In genomic region chr12:105753813-105754212, GRCm38 (mm10) we compare ENCODE assay signal across 23 mouse cellular contexts. TPM values are rescaled to one million over a fixed set of nuclear protein-coding genes. Genes with fewer than 3 reads are reported as not detected.
DNase-seq lines count a peak whose midpoint lies in the region; ATAC-seq and TF ChIP-seq lines count a peak whose summit lies in the region.
"Had no signal": no experiment of that assay in that cellular context is flagged by ENCODE, and none has a peak within 500 bp of the region (broad histone marks: within the 10 kb centered on the region; RNA-seq: fewer than 3 reads in every experiment).

No protein-coding gene starts in this region.

- ATAC-seq in intestine, embryonic 15.5 days: peak; percentile 73
- peak; percentile 59; the same call in 1 of the 2 replicates for ATAC-seq in kidney, embryonic 16.5 days (ENCODE audit: low FRiP score, low TSS enrichment)
- ATAC-seq in stomach, embryonic 14.5 days (ENCODE audit: insufficient number of reproducible peaks, insufficient read depth, low FRiP score, low read depth): peak; percentile 42; the same call in 1 of the 2 replicates
- ATAC-seq in lung, postnatal 0 days: no peak
- ATAC-seq: activated CD4-positive, CD25-positive, alpha-beta regulatory T cell, adult 4 months; CD4-positive, CD25-positive, alpha-beta regulatory T cell, adult 4 months; midbrain, embryonic 16.5 days; Patski had no signal

- TF ChIP-seq EP300 in heart, adult 2 months (IDR thresholded peaks at IDR 0.05; ENCODE audit: insufficient read depth, low read depth, low read length): no peak
- no peak for TF ChIP-seq EP300 in lung, postnatal 0 days (IDR thresholded peaks at IDR 0.05)

- no peak overlapping the region for H3K4me2 ChIP-seq in intestine, embryonic 15.5 days (replicated peaks)
- no peak overlapping the region for H3K4me2 ChIP-seq in kidney, embryonic 16.5 days (replicated peaks; ENCODE audit: low read depth, low read length)
- no peak overlapping the region for H3K4me2 ChIP-seq in stomach, embryonic 14.5 days (replicated peaks; ENCODE audit: low read depth, low read length)
- H3K4me2 ChIP-seq in lung, postnatal 0 days (replicated peaks; ENCODE audit: low read depth, low read length): no peak overlapping the region
- H3K4me2 ChIP-seq: hindbrain, embryonic 14.5 days had no signal

- H3K27me3 ChIP-seq in heart, adult 2 months (ENCODE audit: control insufficient read depth, insufficient read depth, low read length): no peaks in the 10 kb centered on the region
- H3K27me3 ChIP-seq in intestine, embryonic 15.5 days (replicated peaks): no peaks in the 10 kb centered on the region
- H3K27me3 ChIP-seq in kidney, embryonic 16.5 days (ENCODE audit: insufficient read depth, low read length): no peaks in the 10 kb centered on the region
- H3K27me3 ChIP-seq in stomach, embryonic 14.5 days (ENCODE audit: control insufficient read depth, insufficient read depth, low read length): no peaks in the 10 kb centered on the region
- no peaks in the 10 kb centered on the region for H3K27me3 ChIP-seq in lung, postnatal 0 days (replicated peaks; ENCODE audit: insufficient read depth, low read length)
- H3K27me3 ChIP-seq: Patski had no signal

- no peak overlapping the region for H3K4me3 ChIP-seq in heart, adult 2 months
- no peak overlapping the region for H3K4me3 ChIP-seq in intestine, embryonic 15.5 days (replicated peaks)
- H3K4me3 ChIP-seq in kidney, embryonic 16.5 days (ENCODE audit: low read length): no peak overlapping the region
- no peak overlapping the region for H3K4me3 ChIP-seq in stomach, embryonic 14.5 days (ENCODE audit: low read depth, low read length)
- no peak overlapping the region for H3K4me3 ChIP-seq in lung, postnatal 0 days (ENCODE audit: low read depth, low read length)
- H3K4me3 ChIP-seq: limb, embryonic 10.5 days had no signal

- no peak for TF ChIP-seq CTCF in heart, adult 2 months (IDR thresholded peaks at IDR 0.05)
- TF ChIP-seq CTCF in lung, postnatal 0 days (IDR thresholded peaks at IDR 0.05): no peak

- intact Hi-C loops in heart, adult 2 months (cut with DNase I): no loop called here

- no peaks in the 10 kb centered on the region for H3K79me2 ChIP-seq in heart, adult 2 months (replicated peaks; ENCODE audit: control insufficient read depth, insufficient read depth, low read length)

- 90% methylated on average over 10 of the region's 10 CpGs for WGBS in heart, adult 2 months
- WGBS in intestine, embryonic 15.5 days: 58% methylated on average over 10 of the region's 10 CpGs
- WGBS in kidney, embryonic 16.5 days: 46% methylated on average over 10 of the region's 10 CpGs
- 60% methylated on average over 10 of the region's 10 CpGs for WGBS in stomach, embryonic 14.5 days
- 64% methylated on average over 10 of the region's 10 CpGs for WGBS in lung, postnatal 0 days

- no peak for TF ChIP-seq POLR2A in heart, adult 2 months (IDR thresholded peaks at IDR 0.05; ENCODE audit: insufficient read depth, low read depth, low read length)

- no peaks in the 10 kb centered on the region for H3K36me3 ChIP-seq in heart, adult 2 months (ENCODE audit: control insufficient read depth, insufficient read depth, low read length)
- no peaks in the 10 kb centered on the region for H3K36me3 ChIP-seq in intestine, embryonic 15.5 days
- no peaks in the 10 kb centered on the region for H3K36me3 ChIP-seq in kidney, embryonic 16.5 days (ENCODE audit: insufficient read depth, low read length)
- no peaks in the 10 kb centered on the region for H3K36me3 ChIP-seq in stomach, embryonic 14.5 days (ENCODE audit: control insufficient read depth, insufficient read depth, low read length)
- no peaks in the 10 kb centered on the region for H3K36me3 ChIP-seq in lung, postnatal 0 days (ENCODE audit: insufficient read depth, low read length)
- H3K36me3 ChIP-seq: limb, embryonic 10.5 days had no signal

- H3K9ac ChIP-seq in heart, adult 2 months (ENCODE audit: low read depth, low read length): no peak overlapping the region
- H3K9ac ChIP-seq in intestine, embryonic 15.5 days: no peak overlapping the region
- H3K9ac ChIP-seq in kidney, embryonic 16.5 days (replicated peaks; ENCODE audit: low read length): no peak overlapping the region
- no peak overlapping the region for H3K9ac ChIP-seq in stomach, embryonic 14.5 days (replicated peaks; ENCODE audit: low read depth, low read length)
- H3K9ac ChIP-seq in lung, postnatal 0 days (replicated peaks; ENCODE audit: low read depth): no peak overlapping the region
- H3K9ac ChIP-seq: hindbrain, embryonic 14.5 days; liver, embryonic 14.5 days had no signal

- peak; percentile 62 for DNase-seq in heart, adult 11 months
- no peak for DNase-seq in heart, adult 2 months
- DNase-seq in thymus, postnatal 10 days (ENCODE audit: low spot score in 2 of 2): no peak
- no peak for DNase-seq in lung, postnatal 0 days (ENCODE audit: low spot score)
- no peak for DNase-seq in thymus, postnatal 36 days
- DNase-seq: adrenal gland, postnatal 14 days; cerebellum, adult 11 months; cerebellum, postnatal 10 days; embryo, embryonic 11 days; heart, adult 18-20 months; heart, postnatal 36 days; right cerebral cortex, postnatal 14 days had no signal

- no peak overlapping the region for H3K27ac ChIP-seq in heart, adult 2 months
- peak overlapping the region; percentile 52; the same call in 1 of the 2 replicates for H3K27ac ChIP-seq in intestine, embryonic 15.5 days
- H3K27ac ChIP-seq in kidney, embryonic 16.5 days (ENCODE audit: low read length): no peak overlapping the region
- no peak overlapping the region for H3K27ac ChIP-seq in stomach, embryonic 14.5 days (ENCODE audit: low read length)
- no peak overlapping the region for H3K27ac ChIP-seq in lung, postnatal 0 days (ENCODE audit: low read length)
- H3K27ac ChIP-seq: hindbrain, embryonic 14.5 days; limb, embryonic 10.5 days; liver, embryonic 14.5 days had no signal

- H3K9me3 ChIP-seq in intestine, embryonic 15.5 days: no peaks in the 10 kb centered on the region
- no peaks in the 10 kb centered on the region for H3K9me3 ChIP-seq in kidney, embryonic 16.5 days (ENCODE audit: low read length)
- H3K9me3 ChIP-seq in stomach, embryonic 14.5 days (ENCODE audit: control insufficient read depth, low read depth, low read length): no peaks in the 10 kb centered on the region
- H3K9me3 ChIP-seq in lung, postnatal 0 days (ENCODE audit: low read length): no peaks in the 10 kb centered on the region
- H3K9me3 ChIP-seq: limb, embryonic 10.5 days had no signal

- H3K4me1 ChIP-seq in heart, adult 2 months (ENCODE audit: control insufficient read depth, insufficient read depth, low read length): no peaks in the 10 kb centered on the region
- peaks cover 3% of the 10 kb centered on the region; the same call in 1 of the 2 replicates for H3K4me1 ChIP-seq in intestine, embryonic 15.5 days (replicated peaks)
- peaks cover 6% of the 10 kb centered on the region; the same call in 1 of the 2 replicates for H3K4me1 ChIP-seq in kidney, embryonic 16.5 days (ENCODE audit: insufficient read depth, low read length)
- no peaks in the 10 kb centered on the region for H3K4me1 ChIP-seq in stomach, embryonic 14.5 days (ENCODE audit: control insufficient read depth, insufficient read depth, low read length)
- no peaks in the 10 kb centered on the region for H3K4me1 ChIP-seq in lung, postnatal 0 days (ENCODE audit: insufficient read depth, low read depth, low read length)
- H3K4me1 ChIP-seq: megakaryocyte, embryonic 14.5 days had no signal

RNA-seq across cellular contexts. Expression of gene Papola, which starts 30.7 kb away (rescaled TPM):
- 100 to 1,000 TPM; 124 to 127 TPM for total RNA-seq in heart, adult 2 months (2021)
- polyA plus RNA-seq in heart, adult 2 months (2012; rRNA removed): 35.3 and 81.5 TPM in 2 replicates
- polyA plus RNA-seq in intestine, embryonic 15.5 days (2015; fragmentation: Nextera tagmentation; extraction: Ambion mirVana): 189 and 225 TPM in 2 replicates
- 191 and 197 TPM in 2 replicates for polyA plus RNA-seq in kidney, embryonic 16.5 days (2015; fragmentation: Nextera tagmentation; extraction: Ambion mirVana)
- polyA plus RNA-seq in stomach, embryonic 14.5 days (2014; fragmentation: Nextera tagmentation; extraction: Ambion mirVana): 171 and 173 TPM in 2 replicates
- polyA plus RNA-seq in lung, postnatal 0 days (2015; fragmentation: Nextera tagmentation; extraction: Ambion mirVana): 102 and 116 TPM in 2 replicates

RNA-seq across cellular contexts. Expression of gene Ak7, which starts 48.0 kb away (rescaled TPM):
- total RNA-seq in heart, adult 2 months (2021): not detected
- polyA plus RNA-seq in heart, adult 2 months (2012; rRNA removed): 0.61 TPM in 1 of 2 replicates, not detected in the other
- 0.70 and 0.97 TPM in 2 replicates for polyA plus RNA-seq in intestine, embryonic 15.5 days (2015; fragmentation: Nextera tagmentation; extraction: Ambion mirVana)
- 1.1 and 1.4 TPM in 2 replicates for polyA plus RNA-seq in kidney, embryonic 16.5 days (2015; fragmentation: Nextera tagmentation; extraction: Ambion mirVana)
- 0.15 and 0.30 TPM in 2 replicates for polyA plus RNA-seq in stomach, embryonic 14.5 days (2014; fragmentation: Nextera tagmentation; extraction: Ambion mirVana)
- 3.2 and 5.1 TPM in 2 replicates for polyA plus RNA-seq in lung, postnatal 0 days (2015; fragmentation: Nextera tagmentation; extraction: Ambion mirVana)
- total RNA-seq: heart, postnatal 36 days had no signal
- polyA plus RNA-seq: Patski had no signal
